Mouse (Mus musculus): ENCODE results near the gene Tex2. TPM values are rescaled to one million over a fixed set of nuclear protein-coding genes. Genes with fewer than 3 reads are reported as not detected.

Tex2 gene
- polyA plus RNA-seq, 1 experiment: 16.7 TPM

Other genes starting within 250 kb of the Tex2 start
- gene Prr29, start 248.0 kb downstream of the Tex2 start, polyA plus RNA-seq (2012; rRNA removed): 0.27 and 0.33 TPM in 2 replicates
- 13.2 and 16.3 TPM in 2 replicates for gene Icam2, start 225.3 kb downstream of the Tex2 start, polyA plus RNA-seq (2012; rRNA removed)
- 11.6 and 12.0 TPM in 2 replicates for gene Ern1, start 125.6 kb downstream of the Tex2 start, polyA plus RNA-seq (2012; rRNA removed)
- gene Pecam1, start 137.2 kb upstream of the Tex2 start, polyA plus RNA-seq (2012; rRNA removed): 47.7 and 66.2 TPM in 2 replicates
- gene Milr1, start 137.8 kb upstream of the Tex2 start, polyA plus RNA-seq (2012; rRNA removed): 3.2 and 3.4 TPM in 2 replicates
- 8.6 and 9.4 TPM in 2 replicates for gene Polg2, start 166.1 kb upstream of the Tex2 start, polyA plus RNA-seq (2012; rRNA removed)
- 624 and 672 TPM in 2 replicates for gene Ddx5, start 175.8 kb upstream of the Tex2 start, polyA plus RNA-seq (2012; rRNA removed)
- gene Cep95, start 175.8 kb upstream of the Tex2 start, polyA plus RNA-seq (2012; rRNA removed): 14.0 and 15.4 TPM in 2 replicates